Mouse (Mus musculus) forebrain, embryonic 13.5 days (tissue): ENCODE measurements at regions not wholly inside any gene's neighbourhood (a gene's known extent, or its start where the extent isn't known, plus 50 kb on each side); places are given as distances from the start of the nearest gene placed in this dataset.
A peak's percentile ranks its signal among the peaks of the same experiment; 100 is the strongest.

Source experiments
- ATAC-seq: fragments of 200-750 bp; cut with Nextera tagmentation; 2 replicates; pipeline ENCODE4 v1.8.0; 2017
- H3K27ac ChIP-seq: fragments of 300-500 bp; sonication (generic); 2 replicates; pipeline ENCODE4 v1.5.1; 2015; ENCODE audit warnings: inconsistent platforms, mild to moderate bottlenecking, moderate library complexity
- H3K27me3 ChIP-seq: fragments of 300-500 bp; sonication (generic); 2 replicates; pipeline ENCODE4 v1.6.1; 2015; ENCODE audit warnings: mild to moderate bottlenecking, inconsistent platforms
- H3K36me3 ChIP-seq: fragments of 300-500 bp; sonication (generic); 2 replicates; pipeline ENCODE4 v1.6.1; 2015; ENCODE audit warnings: mild to moderate bottlenecking, inconsistent platforms; ENCODE audit not compliant: poor library complexity, severe bottlenecking
- H3K4me1 ChIP-seq: fragments of 300-500 bp; sonication (generic); 2 replicates; pipeline ENCODE4 v1.6.1; 2015; ENCODE audit warnings: inconsistent platforms
- H3K4me2 ChIP-seq: fragments of 300-500 bp; sonication (generic); 2 replicates; pipeline ENCODE4 v1.6.1; 2015; ENCODE audit warnings: inconsistent platforms, mild to moderate bottlenecking, moderate library complexity
- H3K4me3 ChIP-seq: fragments of 300-500 bp; sonication (generic); 2 replicates; pipeline ENCODE4 v1.5.1; 2015; ENCODE audit warnings: mild to moderate bottlenecking, inconsistent platforms
- H3K9ac ChIP-seq: fragments of 300-500 bp; sonication (generic); 2 replicates; pipeline ENCODE4 v1.6.1; 2015; ENCODE audit warnings: mild to moderate bottlenecking, inconsistent platforms
- H3K9me3 ChIP-seq: fragments of 300-500 bp; sonication (generic); replicated peaks from 2 replicates; pipeline ENCODE4 v1.6.1; 2016; ENCODE audit warnings: inconsistent platforms
- WGBS: fragments of 180-500 bp; shearing (Covaris S2); methylation state at CpG from one replicate; pipeline ENCODE4 v1.1.7; 2015; 5-methylcytosine and 5-hydroxymethylcytosine counted together

DNA sequence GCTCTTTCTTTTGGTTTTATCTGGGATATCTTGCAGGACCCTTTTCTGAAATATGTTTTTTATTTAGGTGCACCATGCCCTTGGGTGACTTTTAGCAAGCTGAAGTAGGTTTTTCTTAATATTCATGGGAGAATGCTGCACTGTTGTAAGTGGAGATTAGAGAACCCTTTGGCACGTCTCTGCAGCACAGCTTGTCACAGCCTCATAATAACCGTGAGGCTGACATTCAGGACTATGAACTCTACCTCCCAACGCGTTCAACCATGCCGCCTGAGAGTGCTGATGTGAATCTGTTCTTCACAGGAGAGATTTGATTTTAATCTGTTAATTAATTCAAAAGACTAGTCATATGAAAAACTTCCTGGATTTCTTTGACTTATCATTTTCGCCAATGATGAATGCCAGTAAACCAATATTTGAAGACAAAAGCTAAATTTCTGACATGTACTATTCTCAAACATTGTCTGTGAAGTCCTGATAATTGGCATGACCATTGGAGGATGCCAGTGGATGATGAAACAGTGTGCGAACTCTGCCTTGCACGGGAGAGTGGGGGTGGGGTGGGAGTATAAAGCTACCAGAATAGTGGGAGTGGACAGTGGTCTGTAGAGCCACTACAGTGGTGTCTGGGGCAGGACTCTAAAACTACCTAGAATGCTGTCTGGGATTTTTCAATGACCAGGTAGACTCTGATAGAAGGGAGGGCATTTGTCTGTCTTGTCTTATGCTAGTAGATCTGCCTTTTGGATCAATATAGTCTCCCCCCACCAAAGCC is 324.8 kb upstream of the Fam241a start:
- Histone ChIP-seq H3K4me1 (no peaks in the 10 kb centered on the region), H3K4me3 (no peak overlapping the region), H3K9me3 (no peaks in the 10 kb centered on the region), H3K27ac (no peak overlapping the region), H3K36me3 (no peaks in the 10 kb centered on the region), H3K9ac (no peak overlapping the region), H3K27me3 (no peaks in the 10 kb centered on the region), H3K4me2 (no peak overlapping the region)
- ATAC-seq: no peak
- WGBS: 65% methylated on average over 8 of the region's 8 CpGs

GRCm38 (mm10) chr3:128217765-128218415 is 321.8 kb upstream of the Fam241a start:
- H3K27me3 ChIP-seq: no peaks in the 10 kb centered on the region
- 86% methylated on average over 5 of the region's 5 CpGs for WGBS

GRCm38 (mm10) chr3:128212256-128212655 is 316.1 kb upstream of the Fam241a start:
- Histone ChIP-seq H3K27me3 (no peaks in the 10 kb centered on the region), H3K36me3 (no peaks in the 10 kb centered on the region), H3K4me2 (no peak overlapping the region), H3K9ac (no peak overlapping the region), H3K4me3 (no peak overlapping the region), H3K27ac (no peak overlapping the region), H3K9me3 (no peaks in the 10 kb centered on the region), H3K4me1 (peaks cover 7% of the 10 kb centered on the region)
- ATAC-seq: peak; percentile 83; the same call in 1 of the 2 replicates
- WGBS: 40% methylated on average over 3 of the region's 3 CpGs

More at GRCm38 (mm10) chr3:128217765-128218415, 321.8 kb upstream of the Fam241a start:
- Histone ChIP-seq H3K9ac (no peak overlapping the region), H3K4me3 (no peak overlapping the region), H3K36me3 (no peaks in the 10 kb centered on the region), H3K9me3 (no peaks in the 10 kb centered on the region), H3K4me1 (no peaks in the 10 kb centered on the region), H3K27ac (no peak overlapping the region), H3K4me2 (no peak overlapping the region)
- no peak for ATAC-seq

DNA sequence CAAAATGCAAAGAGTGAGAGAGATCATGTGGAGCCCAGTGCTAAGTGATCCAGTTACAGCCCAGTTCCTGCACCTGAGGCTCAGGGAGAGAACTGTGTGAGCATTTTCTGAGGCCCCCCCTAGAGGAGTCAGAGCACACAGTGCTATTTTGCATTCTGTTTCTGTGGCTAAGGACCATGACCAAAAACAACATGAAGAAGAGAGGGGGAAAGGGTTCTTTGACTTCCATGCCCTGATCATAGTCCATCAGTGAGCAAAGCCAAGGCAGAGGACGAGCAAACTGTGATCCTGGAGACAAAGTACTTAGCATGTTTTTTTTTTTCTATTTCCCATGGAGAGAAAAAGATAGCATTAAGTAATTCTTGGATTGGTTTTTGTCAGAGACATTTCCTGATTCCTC is 314.5 kb upstream of the Fam241a start:
- H3K9ac ChIP-seq: no peak overlapping the region
- H3K9me3 ChIP-seq: no peaks in the 10 kb centered on the region
- H3K4me3 ChIP-seq: no peak overlapping the region
- H3K27ac ChIP-seq: no peak overlapping the region
- peaks cover 7% of the 10 kb centered on the region for H3K4me1 ChIP-seq
- WGBS: 70% methylated on average over 1 of the region's 1 CpGs
- H3K36me3 ChIP-seq: no peaks in the 10 kb centered on the region
- ATAC-seq: no peak
- no peaks in the 10 kb centered on the region for H3K27me3 ChIP-seq
- no peak overlapping the region for H3K4me2 ChIP-seq

DNA sequence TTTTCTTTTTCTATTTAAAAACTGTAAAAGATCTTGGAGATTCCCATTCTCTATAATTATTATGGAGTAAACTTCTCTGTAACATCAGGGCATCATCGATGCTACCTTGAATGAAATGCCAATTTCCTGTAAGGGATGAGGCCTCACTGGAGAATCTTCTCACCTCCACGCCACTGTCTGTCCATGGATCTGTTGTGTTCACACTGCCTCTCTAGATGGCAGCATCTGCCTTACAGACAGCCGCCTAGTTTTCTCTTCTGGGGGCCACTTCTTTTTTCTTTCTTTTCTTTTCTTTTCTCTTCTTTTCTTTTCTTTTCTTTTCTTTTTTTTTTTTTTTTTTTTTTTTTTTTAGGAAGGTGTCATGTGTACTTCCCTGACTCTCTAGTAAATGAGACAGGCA is 310.8 kb upstream of the Fam241a start:
- Histone ChIP-seq H3K27ac (no peak overlapping the region), H3K4me3 (no peak overlapping the region), H3K9me3 (no peaks in the 10 kb centered on the region), H3K27me3 (no peaks in the 10 kb centered on the region), H3K9ac (no peak overlapping the region), H3K4me1 (0 out of 2 replicates have a peak, but pooled peaks cover under 1% of the 10 kb centered on the region), H3K4me2 (no peak overlapping the region), H3K36me3 (no peaks in the 10 kb centered on the region)
- 51% methylated on average over 3 of the region's 3 CpGs for WGBS
- no peak for ATAC-seq

GRCm38 (mm10) chr3:128206483-128206882 is 310.4 kb upstream of the Fam241a start:
- 38% methylated on average over 1 of the region's 1 CpGs for WGBS
- Histone ChIP-seq H3K9ac (no peak overlapping the region), H3K36me3 (no peaks in the 10 kb centered on the region), H3K27ac (no peak overlapping the region), H3K4me2 (no peak overlapping the region), H3K27me3 (no peaks in the 10 kb centered on the region), H3K9me3 (no peaks in the 10 kb centered on the region), H3K4me1 (no peaks in the 10 kb centered on the region), H3K4me3 (no peak overlapping the region)
- no peak for ATAC-seq

DNA sequence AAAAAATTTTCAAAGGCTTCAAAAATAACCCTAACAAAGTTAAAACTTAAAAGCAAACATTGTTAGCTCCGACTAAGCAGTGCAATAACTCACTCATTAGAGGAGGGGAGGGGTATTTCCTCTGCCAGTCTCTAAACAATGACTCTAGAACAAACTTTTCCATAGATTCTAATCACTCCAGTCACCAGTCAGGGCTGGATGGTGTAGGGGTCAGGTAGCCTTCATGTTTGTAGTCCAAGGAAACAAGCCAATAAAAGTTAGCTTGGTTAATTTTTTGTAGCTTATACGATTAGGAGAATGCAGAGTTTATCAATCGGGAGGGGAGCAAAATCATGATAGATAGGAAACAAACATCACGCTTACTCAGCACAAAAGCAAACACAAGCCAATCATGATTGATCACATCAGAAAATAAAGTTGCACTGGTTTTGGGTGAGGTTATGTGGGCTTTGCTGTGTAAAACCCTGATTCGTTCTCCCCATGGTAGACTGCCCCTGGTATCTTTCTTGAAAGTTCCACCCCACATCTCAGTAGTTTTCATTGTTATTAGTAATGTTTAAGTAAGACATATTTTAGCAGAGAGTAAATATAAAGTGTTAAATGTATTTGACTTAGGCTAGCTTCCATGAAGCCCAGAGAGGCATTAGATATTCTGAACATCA is 304.6 kb upstream of the Fam241a start:
- no peak for ATAC-seq
- Histone ChIP-seq H3K9me3 (no peaks in the 10 kb centered on the region), H3K27me3 (no peaks in the 10 kb centered on the region), H3K4me3 (no peak overlapping the region), H3K9ac (no peak overlapping the region), H3K36me3 (no peaks in the 10 kb centered on the region), H3K27ac (no peak overlapping the region), H3K4me2 (no peak overlapping the region), H3K4me1 (no peaks in the 10 kb centered on the region)
- WGBS: 85% methylated on average over 5 of the region's 5 CpGs

DNA sequence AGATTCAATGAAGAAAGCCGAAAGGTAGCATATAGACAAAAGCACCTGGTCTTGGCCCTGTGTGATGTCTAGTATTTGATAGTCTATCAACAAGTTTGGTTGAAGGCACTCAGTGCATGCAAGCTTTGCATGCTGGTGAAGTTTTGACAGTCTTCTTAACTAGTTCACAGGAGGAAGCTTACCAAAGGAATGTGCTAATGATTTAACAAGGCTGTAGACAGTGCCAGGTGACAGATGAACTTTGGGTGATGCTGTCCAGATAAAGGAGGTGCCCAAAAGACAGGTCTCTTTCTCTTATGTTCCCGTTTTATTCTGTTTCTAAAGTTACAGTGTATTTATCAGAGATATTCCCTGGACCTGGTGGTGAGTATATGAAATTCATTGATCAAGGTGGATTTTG is 303.3 kb upstream of the Fam241a start:
- no peak overlapping the region for H3K9ac ChIP-seq
- no peak overlapping the region for H3K4me2 ChIP-seq
- H3K27ac ChIP-seq: no peak overlapping the region
- 90% methylated on average over 2 of the region's 2 CpGs for WGBS
- ATAC-seq: no peak
- H3K4me1 ChIP-seq: no peaks in the 10 kb centered on the region
- no peaks in the 10 kb centered on the region for H3K27me3 ChIP-seq
- H3K9me3 ChIP-seq: no peaks in the 10 kb centered on the region
- H3K36me3 ChIP-seq: no peaks in the 10 kb centered on the region
- no peak overlapping the region for H3K4me3 ChIP-seq

DNA sequence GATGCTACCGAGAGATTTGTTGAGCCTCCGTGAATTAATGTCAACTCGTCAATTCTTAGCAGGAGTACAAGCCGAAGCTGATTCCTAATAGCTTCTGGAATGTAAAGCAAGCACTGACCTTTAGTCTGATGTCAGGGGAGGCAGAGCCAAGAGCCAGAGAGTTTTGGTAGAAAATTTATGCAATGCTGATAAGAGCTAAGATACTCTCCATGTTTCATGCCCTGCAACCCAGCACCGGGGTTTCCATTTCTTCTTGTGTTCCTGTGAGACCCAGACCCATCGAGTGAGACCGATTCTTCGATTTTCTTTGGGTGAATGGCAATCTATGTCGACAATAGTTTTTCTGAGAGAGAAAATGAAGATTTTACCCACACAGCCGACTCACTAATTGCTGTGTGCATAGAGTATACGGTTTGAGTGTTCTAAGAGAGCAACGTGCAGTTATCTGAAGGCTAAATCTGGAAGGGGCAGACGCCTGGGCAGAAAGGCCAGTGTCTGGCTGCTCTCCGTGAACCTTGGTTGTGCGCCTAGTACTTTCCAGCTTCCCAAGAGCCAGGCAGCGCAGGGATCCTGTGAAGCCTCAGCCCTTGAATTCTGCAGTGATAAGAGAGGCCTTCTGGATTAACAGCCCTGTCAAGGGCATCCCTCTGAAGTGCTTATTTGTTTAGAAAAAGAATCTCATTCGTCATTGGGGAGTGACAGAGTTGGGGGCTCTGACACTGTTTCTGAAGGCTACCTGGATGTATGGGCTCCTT is 296.1 kb upstream of the Fam241a start:
- no peak for ATAC-seq
- H3K27ac ChIP-seq: no peak overlapping the region
- H3K36me3 ChIP-seq: no peaks in the 10 kb centered on the region
- no peak overlapping the region for H3K9ac ChIP-seq
- H3K9me3 ChIP-seq: no peaks in the 10 kb centered on the region
- no peak overlapping the region for H3K4me2 ChIP-seq
- 69% methylated on average over 17 of the region's 17 CpGs for WGBS
- no peaks in the 10 kb centered on the region for H3K4me1 ChIP-seq
- H3K27me3 ChIP-seq: no peaks in the 10 kb centered on the region
- H3K4me3 ChIP-seq: no peak overlapping the region

DNA sequence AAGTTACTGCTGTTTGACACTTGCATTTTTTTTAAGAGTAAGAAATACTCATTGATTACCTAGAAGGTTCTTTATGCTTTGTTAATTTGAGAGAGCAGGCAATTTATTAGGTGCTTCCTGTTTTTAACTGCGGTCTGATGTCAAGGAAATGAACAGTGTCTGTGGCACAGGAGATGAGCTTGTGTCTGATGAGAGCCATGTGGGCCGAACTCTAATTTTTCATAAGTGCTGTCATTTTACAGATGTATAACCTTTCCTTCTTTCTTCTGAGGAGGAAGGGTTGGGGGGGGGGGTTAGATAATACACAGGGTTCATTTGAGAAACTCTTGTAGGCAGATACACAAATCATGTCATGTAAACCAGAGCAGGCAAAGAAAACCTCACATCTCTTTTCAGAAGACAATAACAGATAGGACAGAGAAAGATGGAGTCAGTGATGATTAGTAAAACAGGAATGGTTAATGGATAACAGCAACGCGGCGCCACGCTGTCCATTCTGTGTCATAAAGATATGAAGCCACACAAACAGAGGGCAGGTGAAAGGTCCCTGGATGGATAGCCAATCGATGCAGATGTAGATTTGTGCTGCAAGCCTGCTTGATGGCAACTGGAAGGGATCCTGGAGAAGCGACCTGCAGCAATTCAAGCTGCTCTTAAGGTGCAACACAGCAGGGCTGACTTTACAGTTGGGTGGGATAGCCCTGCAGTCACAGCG is 291.4 kb upstream of the Fam241a start:
- no peak overlapping the region for H3K4me2 ChIP-seq
- H3K9ac ChIP-seq: no peak overlapping the region
- no peaks in the 10 kb centered on the region for H3K9me3 ChIP-seq
- H3K36me3 ChIP-seq: no peaks in the 10 kb centered on the region
- WGBS: 90% methylated on average over 9 of the region's 9 CpGs
- no peak overlapping the region for H3K27ac ChIP-seq
- ATAC-seq: no peak
- no peaks in the 10 kb centered on the region for H3K4me1 ChIP-seq
- no peak overlapping the region for H3K4me3 ChIP-seq
- no peaks in the 10 kb centered on the region for H3K27me3 ChIP-seq

DNA sequence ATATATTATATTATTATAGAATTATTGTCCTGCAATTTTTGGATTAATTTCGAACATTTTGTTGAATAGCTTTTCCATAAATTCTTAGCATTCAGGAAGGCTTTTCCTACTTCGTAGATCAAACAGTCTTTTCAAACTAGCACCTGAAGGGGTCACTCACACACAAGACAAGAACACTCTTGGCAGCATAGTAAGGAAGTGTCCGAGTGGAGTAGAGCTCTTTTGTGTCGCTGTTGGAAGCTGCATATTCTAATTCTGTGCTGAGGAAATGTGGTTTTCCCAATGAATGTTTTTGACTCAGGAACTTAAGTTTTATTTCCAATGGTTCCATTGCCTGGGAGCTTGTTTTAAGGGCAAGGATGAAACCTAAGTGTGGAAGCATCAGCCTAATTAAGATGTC is 290.2 kb upstream of the Fam241a start:
- H3K4me3 ChIP-seq: no peak overlapping the region
- H3K4me2 ChIP-seq: no peak overlapping the region
- no peaks in the 10 kb centered on the region for H3K4me1 ChIP-seq
- WGBS: 15% methylated on average over 4 of the region's 4 CpGs
- H3K27me3 ChIP-seq: no peaks in the 10 kb centered on the region
- no peak overlapping the region for H3K9ac ChIP-seq
- ATAC-seq: no peak
- H3K36me3 ChIP-seq: no peaks in the 10 kb centered on the region
- H3K27ac ChIP-seq: no peak overlapping the region
- H3K9me3 ChIP-seq: no peaks in the 10 kb centered on the region
